Mouse (Mus musculus): ENCODE data around the gene E2f4. TPM values are rescaled to one million over a fixed set of nuclear protein-coding genes. Genes with fewer than 3 reads are reported as not detected.
"Not testable (repeated sequence)": the region's sequence is repeated elsewhere in the genome, so short reads cannot be mapped to it uniquely, and the experiment has no call there.

Gene E2f4
- polyA plus RNA-seq, 2 experiments from 2014 or later = 49.1 to 64.7 TPM

DNA sequence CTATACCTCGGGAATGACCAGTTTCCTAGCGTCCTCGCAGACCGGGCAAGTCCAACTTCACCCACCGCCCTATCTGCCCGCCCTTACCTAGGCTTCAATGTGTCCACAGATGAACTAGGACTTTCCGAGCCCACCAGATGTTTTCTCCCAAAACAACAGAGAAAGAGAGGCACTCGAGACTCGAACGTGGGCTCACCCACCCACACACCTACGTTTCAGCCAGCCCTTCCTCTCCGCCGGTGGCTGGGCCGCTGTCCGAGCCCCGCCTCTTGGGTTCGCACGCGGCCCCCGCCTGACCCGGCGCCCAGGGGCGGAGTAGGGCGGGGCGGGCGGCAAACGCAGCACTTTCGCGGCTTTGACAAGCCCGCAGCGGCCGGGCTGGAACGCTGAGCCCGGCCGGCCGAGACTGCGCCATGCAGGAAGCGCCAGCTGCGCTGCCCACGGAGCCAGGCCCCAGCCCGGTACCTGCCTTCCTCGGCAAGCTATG lies 28.0 kb upstream of the E2f4 start, which contains the start of gene Hsf4:
Hsf4 (plus strand) TSS at position 341 of the 487 bp plus-strand sequence.
- no peak for ATAC-seq

DNA sequence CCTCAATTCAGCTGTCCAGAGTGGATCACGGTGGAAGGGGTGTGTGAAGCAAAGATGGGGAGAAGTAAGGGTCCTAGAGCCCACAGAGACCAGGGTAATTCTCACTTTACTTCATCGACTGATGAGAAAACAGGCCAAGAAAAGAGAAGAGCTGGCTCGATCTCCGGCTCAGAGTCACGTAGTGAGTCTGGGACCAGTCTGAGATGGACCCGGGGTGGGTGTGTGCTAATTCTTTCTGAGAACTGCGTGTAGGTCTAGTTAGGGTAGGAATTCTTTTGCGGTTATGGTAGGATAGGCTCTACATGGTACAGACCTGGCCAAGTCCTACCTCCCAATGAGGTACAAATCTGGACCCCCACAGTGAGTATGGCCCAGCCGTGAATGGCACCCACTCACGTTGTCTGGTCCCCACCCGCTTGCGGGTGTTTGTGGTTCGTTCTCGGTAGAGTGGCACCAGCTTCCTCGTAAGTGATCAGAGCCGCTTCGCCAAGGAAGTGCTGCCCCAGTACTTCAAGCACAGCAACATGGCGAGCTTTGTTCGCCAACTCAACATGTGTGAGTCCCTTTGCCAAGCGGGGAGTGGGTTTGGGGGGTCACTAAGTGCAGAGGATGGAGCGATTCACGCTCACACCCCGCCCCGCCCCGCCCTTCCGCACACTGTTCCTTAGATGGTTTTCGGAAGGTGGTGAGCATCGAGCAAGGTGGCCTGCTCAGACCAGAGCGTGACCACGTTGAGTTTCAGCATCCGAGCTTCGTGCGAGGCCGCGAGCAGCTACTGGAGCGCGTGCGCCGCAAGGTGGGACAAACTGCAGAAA lies 27.2 kb upstream of the E2f4 start:
- no peak for ATAC-seq

DNA sequence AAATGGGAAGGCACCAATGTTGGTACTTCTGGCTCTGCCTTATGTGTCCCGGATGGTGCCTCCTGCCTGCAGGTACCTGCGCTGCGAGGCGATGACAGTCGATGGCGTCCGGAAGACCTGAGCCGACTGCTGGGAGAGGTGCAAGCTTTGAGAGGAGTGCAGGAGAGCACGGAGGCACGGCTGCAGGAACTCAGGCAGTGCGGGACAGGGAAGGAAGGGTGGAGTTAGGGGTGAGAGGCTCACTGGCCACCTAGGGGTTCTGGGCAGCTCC lies 26.6 kb upstream of the E2f4 start:
- no peak for ATAC-seq

DNA sequence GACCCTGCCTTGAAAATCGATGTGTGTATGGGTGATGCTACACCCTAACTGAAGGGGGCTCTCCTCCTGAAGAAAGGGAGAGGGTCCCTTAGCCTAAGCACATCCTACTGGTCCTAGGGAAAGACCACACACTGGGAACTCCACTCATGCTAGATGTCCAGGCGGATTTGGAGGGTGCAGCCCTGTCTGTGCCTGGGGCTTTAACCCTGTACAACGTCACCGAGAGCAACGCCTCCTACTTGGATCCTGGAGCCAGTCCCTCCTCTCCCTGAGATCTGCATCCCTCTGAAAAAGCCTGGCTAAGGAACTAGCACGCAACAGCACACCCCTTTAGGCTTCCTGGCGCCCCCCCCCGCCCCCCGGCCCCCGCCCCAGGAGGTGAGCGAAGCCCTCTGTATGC lies 22.1 kb upstream of the E2f4 start:
- no peak for ATAC-seq

- no peak for ATAC-seq
These were observed 21.6 kb upstream of the E2f4 start, which contains the start of gene Nol3 for GRCm38 (mm10) chr8:105275840-105276239. Gene Nol3 (plus strand): TSS chr8:105276140.

- no peak for ATAC-seq
These were observed 21.0 kb upstream of the E2f4 start for GRCm38 (mm10) chr8:105276292-105277120.

- ATAC-seq = peak; percentile 69
These were observed 18.5 kb upstream of the E2f4 start for GRCm38 (mm10) chr8:105278911-105279334.

GRCm38 (mm10) chr8:105280567-105280966 lies 16.9 kb upstream of the E2f4 start:
- ATAC-seq = no peak

- ATAC-seq = no peak
These were observed 15.6 kb upstream of the E2f4 start for GRCm38 (mm10) chr8:105281821-105282220.

DNA sequence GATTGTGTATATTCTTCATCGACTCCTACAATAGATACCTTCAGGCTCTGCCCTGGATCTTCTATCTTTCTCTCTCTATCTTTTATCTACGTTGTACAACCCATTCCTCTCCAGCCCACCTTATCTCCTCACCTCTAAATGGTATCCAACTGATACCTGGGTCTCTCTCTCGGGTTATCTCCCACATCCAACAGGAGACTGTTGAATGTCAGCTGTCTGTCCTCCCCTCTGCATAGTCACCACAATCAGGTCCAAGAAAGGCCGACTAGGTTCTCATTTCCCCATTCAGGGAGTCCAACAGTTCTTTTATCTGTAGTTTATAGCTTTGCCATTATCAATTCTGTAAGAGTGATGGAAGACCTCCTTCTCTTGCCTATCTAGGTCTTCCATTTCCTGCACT lies 15.2 kb upstream of the E2f4 start:
- no peak for ATAC-seq

GRCm38 (mm10) chr8:105283074-105283473 lies 14.4 kb upstream of the E2f4 start:
- ATAC-seq = no peak

DNA sequence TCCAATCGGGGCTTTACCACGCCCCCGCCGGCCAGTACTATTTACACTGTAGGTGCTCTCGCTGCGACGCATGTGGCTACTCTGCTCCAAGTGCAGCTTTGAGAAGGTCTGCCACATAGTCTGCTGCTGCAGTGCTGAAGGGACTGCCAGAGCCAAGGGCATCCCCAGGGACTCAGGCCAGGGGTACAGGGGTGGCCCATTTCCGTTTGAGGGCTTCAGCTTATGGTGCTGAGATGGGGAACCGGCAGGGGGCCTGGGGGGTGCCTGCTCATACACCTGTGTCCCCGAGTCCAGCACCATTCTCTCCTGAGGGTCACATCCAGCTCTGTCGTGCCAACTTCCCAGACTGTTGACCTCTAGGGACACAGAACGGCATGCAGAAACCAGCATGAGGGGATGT lies 11.9 kb upstream of the E2f4 start:
- ATAC-seq = no peak

- no peak for ATAC-seq
These were observed 10.6 kb upstream of the E2f4 start for GRCm38 (mm10) chr8:105286907-105287306.

DNA sequence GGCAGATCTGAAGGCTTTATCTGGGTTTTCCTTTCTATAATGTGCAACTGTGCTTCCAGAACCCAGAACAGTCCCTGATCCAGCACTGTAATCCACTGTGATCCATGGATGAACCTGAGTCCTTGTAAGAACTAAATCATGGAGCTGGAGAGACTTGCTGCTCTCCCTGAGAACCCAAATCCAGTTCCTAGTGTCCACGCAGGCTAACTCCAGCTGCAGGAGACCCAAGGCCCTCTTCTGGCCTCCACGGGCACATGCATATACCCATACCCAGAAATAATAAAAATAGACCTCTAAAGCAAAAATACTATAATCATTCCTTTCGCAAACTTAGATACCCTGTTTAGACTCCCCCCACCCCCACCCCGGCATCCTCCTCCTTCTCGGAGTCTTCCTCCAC lies 9.2 kb upstream of the E2f4 start:
- no peak for ATAC-seq

DNA sequence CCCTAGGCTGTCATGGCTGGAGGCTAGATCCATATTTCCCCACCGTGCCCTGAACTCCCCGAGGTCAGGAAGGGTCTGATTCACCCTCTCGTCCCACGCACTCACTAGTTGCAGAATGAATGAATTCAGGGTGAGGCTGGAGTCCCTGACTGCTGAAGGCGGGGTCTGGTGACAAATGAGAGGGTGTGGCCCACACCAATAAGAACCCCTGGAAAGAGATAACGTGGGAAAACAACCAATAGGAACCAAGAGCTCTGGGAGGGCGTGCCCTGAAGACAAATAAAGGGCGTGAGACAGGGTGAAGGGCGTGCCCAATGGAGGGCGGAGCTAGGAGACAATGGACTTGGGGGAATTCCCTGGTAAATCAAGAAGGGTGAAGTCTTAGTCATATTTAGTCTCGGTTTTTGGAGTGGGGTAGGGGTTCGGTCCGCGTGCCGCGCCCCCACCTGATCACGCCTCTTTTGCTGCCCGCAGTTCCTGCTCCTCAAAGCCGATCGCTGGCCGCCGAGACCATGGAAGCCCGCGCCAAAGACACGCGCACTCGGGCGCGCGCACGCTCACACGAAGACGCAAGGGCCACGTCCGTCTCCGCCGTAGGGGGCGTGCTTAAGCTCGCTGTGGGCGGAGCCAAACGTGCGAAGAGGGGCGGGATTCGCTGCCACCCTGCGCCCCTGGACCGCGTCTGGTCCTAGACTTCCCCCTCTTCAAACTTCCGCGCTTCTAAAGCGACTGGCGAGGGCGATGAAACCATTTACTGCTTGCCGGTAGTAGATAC lies 8.3 kb upstream of the E2f4 start:
- ATAC-seq = peak; percentile 84

GRCm38 (mm10) chr8:105289805-105290460 lies 7.5 kb upstream of the E2f4 start, which contains the start of gene 4931428F04Rik:
Gene 4931428F04Rik (minus strand): TSS chr8:105289864.
- ATAC-seq = no peak

DNA sequence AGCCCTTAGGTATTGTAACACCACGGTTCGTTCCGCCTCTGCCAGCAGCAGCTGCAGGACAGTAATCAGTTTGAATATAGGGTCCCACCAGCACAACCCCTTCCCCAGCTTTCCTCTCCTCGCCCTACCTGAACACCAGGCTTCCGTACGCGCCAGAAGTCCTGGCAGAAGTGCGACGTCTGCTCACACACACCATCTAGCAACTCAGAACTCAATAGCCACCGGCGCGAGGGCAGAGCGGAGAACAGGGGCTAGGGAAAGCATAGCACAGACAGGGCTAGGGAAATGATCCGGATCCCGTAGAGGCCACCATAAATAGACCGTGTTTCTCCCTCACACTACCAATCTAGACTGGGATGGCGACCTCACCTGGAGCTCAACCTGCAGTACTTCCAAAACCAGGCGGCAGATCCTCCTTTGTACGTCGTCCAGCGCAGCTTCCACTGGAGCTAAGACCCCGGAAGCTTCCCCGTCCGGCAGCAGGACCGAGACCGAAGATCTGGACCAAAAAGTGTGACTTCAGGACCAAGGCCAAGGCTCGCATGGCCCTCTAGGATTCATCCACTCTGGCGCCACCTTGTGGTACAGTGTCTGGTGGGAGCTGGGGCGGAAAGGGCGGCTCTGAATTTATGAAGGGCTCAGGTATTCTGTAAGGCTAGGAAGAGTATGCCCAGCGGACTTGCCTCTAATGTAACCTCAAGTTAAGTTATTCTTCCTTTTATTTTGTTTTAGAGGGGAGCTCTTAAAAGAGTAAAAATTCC lies 6.7 kb upstream of the E2f4 start:
- peak; percentile 30 for ATAC-seq

DNA sequence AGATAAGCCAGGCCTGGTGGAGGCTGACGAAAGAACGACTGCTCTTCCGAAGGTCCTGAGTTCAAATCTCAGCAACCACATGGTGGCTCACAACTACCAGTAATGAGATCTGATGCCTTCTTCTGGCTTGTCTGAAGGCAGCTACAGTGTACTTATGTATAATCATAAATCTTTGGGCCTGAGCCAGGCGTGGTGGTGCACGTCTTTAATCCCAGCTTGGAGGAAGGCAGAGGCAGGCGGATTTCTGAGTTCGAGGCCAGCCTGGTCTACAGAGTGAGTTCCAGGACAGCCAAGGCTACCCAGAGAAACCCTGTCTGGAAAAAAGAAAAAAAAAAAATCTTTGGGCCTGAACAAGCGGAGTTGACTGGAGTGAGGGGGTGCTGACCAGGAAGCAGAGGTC lies 6.1 kb upstream of the E2f4 start:
- not testable (repeated sequence) for ATAC-seq

- not testable (repeated sequence) for ATAC-seq
These were observed 5.7 kb upstream of the E2f4 start for GRCm38 (mm10) chr8:105291802-105292201.

- ATAC-seq = no peak
These were observed 5.0 kb upstream of the E2f4 start for GRCm38 (mm10) chr8:105292471-105292870.

GRCm38 (mm10) chr8:105293405-105293804 lies 4.1 kb upstream of the E2f4 start:
- no peak for ATAC-seq
